Mouse (Mus musculus) lung, adult 2 months (tissue): ENCODE results near the gene Atg10.

Source experiments
- CTCF ChIP-seq: fragments of 200-500 bp; IDR thresholded peaks from 2 replicates; pipeline ENCODE4 v1.5.1; 2011; ENCODE audit warnings: mild to moderate bottlenecking, low read length, control low read depth; ENCODE audit not compliant: insufficient read depth
- POLR2A ChIP-seq: fragments of 200-500 bp; IDR thresholded peaks from 2 replicates; pipeline ENCODE4 v1.6.1; 2011; ENCODE audit warnings: low read depth, mild to moderate bottlenecking, control low read depth, low read length, borderline replicate concordance; ENCODE audit errors: extremely low read depth

- TF ChIP-seq CTCF: no peak
- TF ChIP-seq POLR2A: peak; percentile 93
These were observed at the start of gene Atg10 for GRCm38 (mm10) chr13:91223587-91224437.
